ENCODE assay signal across 19 mouse cellular contexts in the genomic region with DNA sequence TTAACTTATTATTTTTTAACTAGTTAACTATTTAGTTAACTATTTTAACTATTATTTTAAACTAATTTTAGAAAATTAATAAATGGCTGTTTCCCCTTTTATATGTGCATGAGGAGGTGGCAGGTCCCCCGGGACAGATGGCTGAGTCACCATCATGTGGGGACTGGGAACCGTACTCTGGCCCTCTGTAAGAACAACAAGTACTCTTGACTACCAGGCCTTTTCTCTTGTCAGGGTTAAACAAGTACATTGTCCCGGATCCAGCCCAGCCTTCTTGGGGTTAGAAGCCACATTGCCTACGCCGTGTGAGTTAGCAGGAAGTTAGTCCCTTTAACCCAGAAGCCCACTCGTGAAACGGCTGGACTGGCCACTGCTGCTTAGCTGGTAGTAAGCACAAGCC.
"Had no signal": no experiment of that assay in that cellular context is flagged by ENCODE, and none has a peak within 500 bp of the region (broad histone marks: within the 10 kb centered on the region; RNA-seq: fewer than 3 reads in every experiment).

No protein-coding gene starts in this region.

- H3K9me3 ChIP-seq: lung, embryonic 15.5 days; midbrain, embryonic 10.5 days; midbrain, embryonic 12.5 days; neural tube, embryonic 13.5 days; neural tube, embryonic 15.5 days; stomach, embryonic 15.5 days had no signal

- H3K27ac ChIP-seq: lung, embryonic 15.5 days; midbrain, embryonic 10.5 days; midbrain, embryonic 12.5 days; neural tube, embryonic 13.5 days; neural tube, embryonic 15.5 days; stomach, embryonic 15.5 days; stomach, postnatal 0 days had no signal

- DNase-seq: liver, postnatal 0 days; lung, adult 2 months; lung, postnatal 14 days; lung, postnatal 36 days; midbrain, embryonic 14.5 days; right cerebral cortex, postnatal 14 days; thymus, adult 2 months; thymus, postnatal 25 days; thymus, postnatal 4 days had no signal

- H3K27me3 ChIP-seq: lung, embryonic 15.5 days; midbrain, embryonic 12.5 days; neural tube, embryonic 13.5 days; neural tube, embryonic 15.5 days; stomach, embryonic 15.5 days had no signal

- H3K4me3 ChIP-seq: lung, embryonic 15.5 days; midbrain, embryonic 10.5 days; midbrain, embryonic 12.5 days; myocyte; neural tube, embryonic 13.5 days; neural tube, embryonic 15.5 days; stomach, embryonic 15.5 days had no signal

- ATAC-seq: liver, postnatal 0 days; lung, postnatal 0 days; midbrain, embryonic 16.5 days had no signal

- H3K36me3 ChIP-seq: neural tube, embryonic 15.5 days had no signal

- H3K4me2 ChIP-seq: lung, embryonic 15.5 days; midbrain, embryonic 12.5 days; neural tube, embryonic 13.5 days; neural tube, embryonic 15.5 days; stomach, embryonic 15.5 days had no signal

- H3K4me1 ChIP-seq: lung, embryonic 15.5 days; midbrain, embryonic 10.5 days; midbrain, embryonic 12.5 days; neural tube, embryonic 13.5 days; neural tube, embryonic 15.5 days; stomach, embryonic 15.5 days had no signal

- H3K9ac ChIP-seq: liver, postnatal 0 days; lung, embryonic 15.5 days; midbrain, embryonic 12.5 days; neural tube, embryonic 13.5 days; neural tube, embryonic 15.5 days; stomach, embryonic 15.5 days had no signal
